Mouse (Mus musculus): ENCODE data around the gene Gan.

Gan gene

DNA sequence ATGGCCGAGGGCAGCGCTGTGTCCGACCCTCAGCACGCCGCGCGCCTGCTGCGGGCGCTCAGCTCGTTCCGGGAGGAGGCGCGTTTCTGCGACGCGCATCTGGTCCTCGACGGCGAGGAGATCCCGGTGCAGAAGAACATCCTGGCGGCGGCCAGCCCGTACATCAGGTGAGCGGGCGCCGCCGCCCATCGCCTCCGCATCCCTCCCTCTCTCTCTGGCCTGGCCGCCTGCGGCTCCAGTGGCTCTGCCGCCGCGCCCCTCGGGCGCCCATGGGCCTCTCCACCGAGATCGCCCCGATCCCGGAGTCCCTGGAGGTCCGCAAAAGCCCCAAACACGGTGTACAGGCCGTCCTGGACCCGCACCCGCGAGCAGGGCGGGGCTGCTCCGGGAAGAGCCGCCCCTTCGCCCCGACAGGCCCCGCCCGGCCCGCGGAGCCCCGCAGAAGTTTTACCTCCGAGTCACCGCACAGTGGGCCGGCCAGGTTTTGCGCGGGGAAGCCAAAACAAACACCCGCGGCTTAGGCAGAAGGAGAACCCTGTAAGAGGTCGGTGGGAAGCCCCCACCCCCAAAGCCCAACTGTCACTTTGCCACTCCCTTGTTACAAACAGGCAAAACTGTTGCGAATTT, at the start of gene Gan:
Gene Gan, plus strand, starts transcription at position 1 of the 627 bp plus-strand sequence.
- peak; percentile 21 to 28 for DNase-seq (ENCODE audit: low spot score in 2 of 2)

DNA sequence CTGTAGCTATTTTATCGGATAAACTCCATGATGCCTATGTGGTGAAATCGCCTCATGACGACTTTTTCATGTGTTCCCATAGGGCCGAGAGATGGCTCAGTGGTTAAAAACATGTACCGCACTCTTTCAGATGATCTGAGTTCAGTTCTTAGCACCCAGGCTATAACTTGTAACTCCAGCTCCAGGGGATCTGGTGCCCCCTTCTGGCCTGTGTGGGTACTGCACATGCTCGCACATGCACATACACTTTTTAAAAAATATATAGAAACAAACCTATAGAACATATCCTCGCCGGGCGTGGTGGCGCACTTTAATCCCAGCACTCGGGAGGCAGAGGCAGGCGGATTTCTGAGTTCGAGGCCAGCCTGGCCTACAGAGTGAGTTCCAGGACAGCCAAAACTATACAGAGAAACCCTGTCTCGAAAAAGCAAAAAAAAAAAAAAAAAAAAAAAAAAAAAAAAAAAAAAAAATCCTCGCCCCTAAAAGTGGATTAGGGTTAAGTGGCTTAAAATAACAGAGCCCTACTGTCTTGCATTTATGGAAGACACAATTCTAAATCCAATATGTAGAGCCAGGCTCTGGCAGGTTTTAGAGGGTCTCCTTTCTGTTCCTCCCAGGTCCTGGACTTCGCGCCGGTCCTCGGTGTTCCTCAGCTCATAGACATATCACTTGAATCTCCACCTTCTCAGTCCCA, 48.8 kb upstream of the Gan start:
- DNase-seq (ENCODE audit: low spot score in 2 of 2) = no peak

GRCm38 (mm10) chr8:117109801-117110390, 48.0 kb upstream of the Gan start:
- peak; percentile 22 to 58 for DNase-seq (ENCODE audit: low spot score in 2 of 2)

DNA sequence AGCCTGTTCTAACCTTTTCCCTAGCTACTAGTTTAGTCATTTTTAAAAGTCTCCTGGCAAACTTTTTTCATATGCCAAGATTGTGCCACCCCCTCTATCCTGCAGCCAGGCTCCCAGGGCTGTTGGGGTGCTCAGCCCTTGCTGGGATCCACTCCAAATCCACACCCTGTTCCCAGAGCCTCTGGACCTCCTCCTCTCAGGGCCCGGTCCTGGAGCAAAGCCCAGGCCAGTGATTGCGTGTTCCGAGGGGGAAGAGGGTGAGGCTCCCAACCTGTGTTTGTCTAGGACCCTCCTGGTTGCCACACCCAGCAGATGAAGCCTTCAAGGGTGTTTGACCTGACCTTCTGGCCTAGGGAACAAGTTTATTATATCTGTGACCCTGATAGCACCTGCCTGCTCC, 46.3 kb upstream of the Gan start:
- DNase-seq (ENCODE audit: low spot score in 2 of 2) = peak in 1 of 2 experiments; percentile 6

DNA sequence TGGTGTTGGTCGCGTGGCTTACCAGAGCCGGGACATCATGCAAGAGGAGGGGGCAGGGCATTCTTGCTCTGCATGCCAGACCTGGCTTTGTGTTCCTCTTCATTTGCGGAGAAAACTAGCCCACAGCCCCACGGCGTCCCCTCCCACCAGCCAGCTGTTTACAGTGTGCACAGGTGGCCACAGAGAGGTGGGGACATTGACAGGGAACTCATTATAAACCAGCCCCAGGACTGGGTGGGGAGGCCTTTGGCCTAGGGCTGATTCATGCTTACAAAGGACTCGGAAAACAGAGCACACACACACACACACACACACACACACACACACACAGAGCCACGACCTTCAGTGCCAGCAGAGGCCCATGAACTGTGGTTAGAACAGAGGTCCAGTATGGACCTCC, 45.7 kb upstream of the Gan start:
- no peak for DNase-seq (ENCODE audit: low spot score in 2 of 2)

- no peak for DNase-seq (ENCODE audit: low spot score in 2 of 2)
Measured at GRCm38 (mm10) chr8:117115094-117115493, 42.8 kb upstream of the Gan start.

DNA sequence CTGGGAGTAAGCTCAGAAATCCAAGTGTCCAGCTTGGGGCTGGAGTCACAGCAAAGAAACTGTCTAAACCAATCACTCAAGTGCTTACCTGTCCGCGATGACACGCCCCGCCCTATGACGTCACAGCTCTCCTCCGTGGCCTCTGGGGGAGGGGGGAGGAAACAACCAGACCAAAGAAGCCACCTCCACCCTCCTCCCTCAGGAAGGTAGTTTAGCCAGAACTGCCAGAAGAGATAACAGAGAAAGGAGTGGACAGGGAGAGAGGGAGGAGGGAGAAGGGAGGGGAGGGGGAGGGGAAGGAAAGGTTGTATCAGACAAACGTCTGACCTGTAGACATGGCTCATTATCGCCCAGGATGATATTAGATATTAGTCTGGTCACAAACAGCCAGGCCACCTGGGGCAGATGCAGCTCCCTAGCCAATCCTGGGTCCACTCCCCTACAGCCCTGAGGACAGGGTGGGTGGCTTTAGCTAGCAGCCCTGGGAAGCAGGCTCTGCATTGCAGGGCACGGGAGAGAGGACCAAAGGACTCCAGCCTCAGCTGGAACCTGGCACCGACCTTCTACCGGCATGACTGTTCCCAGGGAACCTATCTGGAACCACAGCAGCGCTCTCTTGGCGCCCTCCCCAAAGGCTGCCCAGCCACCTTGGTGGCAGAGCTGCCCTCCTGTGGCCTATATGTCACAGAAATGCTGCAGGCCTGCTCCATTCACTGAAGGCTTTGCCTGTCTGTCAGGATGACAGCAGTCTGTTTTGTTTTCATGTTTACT, 42.1 kb upstream of the Gan start:
- DNase-seq (ENCODE audit: low spot score in 2 of 2) = peak in 1 of 2 experiments; percentile 24

DNA sequence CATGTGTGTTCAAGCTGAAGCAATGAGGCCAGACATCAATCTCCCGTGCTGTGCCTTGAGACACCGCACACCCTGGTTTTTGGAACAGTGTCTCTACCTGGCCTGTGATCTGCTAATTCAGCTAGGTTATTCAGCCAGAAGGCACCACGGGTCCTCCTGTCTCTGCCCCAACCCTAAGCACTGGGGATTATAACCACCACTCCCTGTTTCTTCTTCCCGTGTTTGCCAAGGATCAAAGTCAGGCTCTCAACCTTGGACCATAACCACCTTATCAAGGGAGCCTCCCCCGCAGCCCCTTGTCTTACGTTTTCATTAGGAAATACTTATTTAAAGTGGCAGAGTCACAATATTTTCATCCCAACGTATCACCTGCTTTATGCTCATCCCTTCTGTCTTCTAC, 41.4 kb upstream of the Gan start:
- no peak for DNase-seq (ENCODE audit: low spot score in 2 of 2)

DNA sequence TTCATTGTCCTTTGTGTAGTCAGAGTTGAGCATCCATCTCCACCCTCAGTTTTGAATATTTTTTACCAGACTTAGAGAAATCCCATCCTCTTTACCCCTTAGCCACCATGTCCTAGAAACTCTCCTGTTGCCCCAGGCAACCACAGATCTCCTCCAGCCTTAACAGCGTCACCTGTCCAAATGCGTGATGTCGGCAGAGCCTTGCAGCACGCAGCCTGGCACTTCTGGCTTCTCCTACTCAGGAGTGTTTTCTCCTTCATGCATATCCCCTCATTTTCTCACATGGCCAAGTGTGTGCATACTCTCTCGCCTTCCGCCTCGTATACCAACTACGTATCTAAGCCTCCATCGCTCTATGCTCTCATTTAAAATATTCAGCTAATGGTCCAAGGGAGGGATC, 39.5 kb upstream of the Gan start:
- DNase-seq (ENCODE audit: low spot score in 2 of 2) = no peak

- DNase-seq (ENCODE audit: low spot score in 2 of 2) = no peak
Measured at GRCm38 (mm10) chr8:117121277-117121676, 36.7 kb upstream of the Gan start.

DNA sequence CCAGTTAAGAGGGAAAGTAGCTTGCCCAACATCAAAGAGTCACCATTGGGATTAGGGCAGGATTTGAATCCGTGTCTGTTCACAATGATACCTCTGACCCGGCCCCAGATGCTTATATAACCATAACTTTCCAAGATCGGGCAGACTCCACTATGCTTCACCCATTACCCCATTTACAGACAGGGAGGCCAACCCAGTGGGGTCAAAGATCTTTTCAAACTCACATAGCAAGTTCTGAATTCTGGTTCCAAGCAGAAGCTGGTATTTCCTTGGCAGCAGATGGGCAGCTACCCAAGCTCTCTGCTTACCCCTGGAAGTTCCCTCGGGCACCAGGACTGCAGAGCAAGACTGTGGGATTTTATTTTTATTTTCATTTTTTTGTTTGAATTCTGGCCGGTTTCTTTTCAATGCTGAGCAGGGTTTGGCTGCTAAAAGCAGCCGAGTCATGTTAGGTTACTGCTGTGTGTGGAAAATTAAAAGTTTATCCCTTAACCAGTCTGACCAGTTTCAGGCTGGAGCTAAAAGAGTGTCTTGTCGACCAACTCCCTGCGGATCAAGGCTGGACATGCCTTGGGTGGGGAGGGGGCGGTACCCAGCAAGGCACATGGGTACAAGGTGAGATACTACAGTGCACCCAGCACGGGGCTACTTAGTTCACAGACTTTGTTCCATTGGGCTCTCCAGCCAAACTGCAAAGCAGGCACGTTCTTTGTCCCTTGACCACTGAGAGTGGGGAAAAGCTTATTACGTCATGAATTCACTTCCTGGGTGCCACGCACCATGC, 33.9 kb upstream of the Gan start:
- DNase-seq (ENCODE audit: low spot score in 2 of 2) = no peak

- no peak for DNase-seq (ENCODE audit: low spot score in 2 of 2)
Measured at GRCm38 (mm10) chr8:117125854-117126253, 32.1 kb upstream of the Gan start.

DNA sequence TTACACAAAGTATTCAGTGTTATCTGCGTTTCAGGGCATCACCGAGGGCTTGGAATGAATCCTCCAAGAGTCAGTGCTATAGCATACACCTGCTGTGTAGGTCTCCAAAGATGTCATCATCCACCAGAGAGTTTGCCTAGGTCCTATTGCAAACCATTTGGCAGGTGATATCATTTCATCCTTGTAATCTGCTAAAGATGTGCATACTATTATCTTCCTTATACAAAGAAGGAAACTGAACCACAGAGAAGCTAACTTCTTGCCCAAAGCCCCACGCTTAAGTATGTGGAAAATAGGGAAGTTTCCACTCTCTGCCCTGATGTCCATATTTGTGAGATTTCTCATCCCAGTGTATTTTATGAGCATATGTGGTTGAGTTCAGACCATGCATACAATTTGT, 31.5 kb upstream of the Gan start:
- no peak for DNase-seq (ENCODE audit: low spot score in 2 of 2)

DNA sequence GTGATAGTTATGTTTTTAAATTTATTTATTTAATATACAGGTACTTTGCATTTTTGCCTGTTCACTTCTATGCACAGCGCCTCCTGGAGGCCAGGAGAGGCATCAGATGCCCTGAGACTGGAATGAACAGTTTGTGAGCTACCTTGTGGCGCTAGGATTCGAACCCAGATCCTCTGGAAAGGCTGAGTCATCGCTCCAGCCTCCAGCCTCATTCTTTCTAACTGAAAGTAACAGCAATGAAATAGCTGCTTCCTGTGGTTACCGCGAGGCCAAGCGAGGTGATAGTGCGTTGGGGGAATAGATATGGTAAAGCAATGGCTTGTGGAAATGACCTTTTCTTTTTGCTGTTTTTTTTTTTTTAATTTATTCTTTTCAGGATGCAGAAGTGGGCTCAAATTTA, 30.9 kb upstream of the Gan start:
- DNase-seq (ENCODE audit: low spot score in 2 of 2) = no peak

DNA sequence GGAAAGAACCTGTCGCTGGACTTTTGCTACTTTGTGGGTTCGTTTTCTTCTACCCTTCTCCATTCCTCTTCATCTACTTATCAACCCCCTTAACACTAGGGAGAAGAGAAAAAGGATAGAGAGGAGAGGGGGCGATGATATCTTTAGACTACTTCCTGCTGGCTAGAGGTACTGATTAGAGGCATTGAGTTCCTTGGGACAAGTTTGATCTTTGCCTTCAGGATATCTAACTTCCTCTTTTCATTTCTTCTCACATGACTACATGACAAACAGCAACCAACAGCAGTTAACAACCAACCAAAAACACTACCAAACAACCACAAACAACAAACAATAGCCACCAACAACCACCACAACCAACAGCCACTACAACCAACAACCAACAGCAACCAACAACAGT, 24.2 kb upstream of the Gan start:
- DNase-seq (ENCODE audit: low spot score in 2 of 2) = no peak

- no peak for DNase-seq (ENCODE audit: low spot score in 2 of 2)
Measured at GRCm38 (mm10) chr8:117136351-117136750, 21.6 kb upstream of the Gan start.

DNA sequence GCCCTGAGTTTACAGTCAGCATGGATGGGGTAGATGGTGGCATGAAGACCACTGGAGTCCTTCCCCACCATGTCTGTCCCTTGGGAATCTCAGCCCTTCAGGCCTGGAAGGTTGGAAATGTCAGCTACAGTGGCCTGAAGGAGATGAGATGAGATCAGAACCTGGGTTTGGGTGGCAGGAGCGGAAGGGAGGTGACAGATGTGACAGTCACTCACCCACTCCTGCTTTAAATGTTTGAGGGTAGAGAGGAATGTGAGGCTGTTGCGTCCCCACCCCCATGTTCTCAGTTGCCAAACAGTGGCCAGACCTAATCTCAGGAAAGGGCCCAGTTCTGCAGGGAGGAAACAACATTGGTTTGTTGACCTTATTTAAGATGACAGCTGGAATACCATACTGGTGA, 21.2 kb upstream of the Gan start:
- no peak for DNase-seq (ENCODE audit: low spot score in 2 of 2)

DNA sequence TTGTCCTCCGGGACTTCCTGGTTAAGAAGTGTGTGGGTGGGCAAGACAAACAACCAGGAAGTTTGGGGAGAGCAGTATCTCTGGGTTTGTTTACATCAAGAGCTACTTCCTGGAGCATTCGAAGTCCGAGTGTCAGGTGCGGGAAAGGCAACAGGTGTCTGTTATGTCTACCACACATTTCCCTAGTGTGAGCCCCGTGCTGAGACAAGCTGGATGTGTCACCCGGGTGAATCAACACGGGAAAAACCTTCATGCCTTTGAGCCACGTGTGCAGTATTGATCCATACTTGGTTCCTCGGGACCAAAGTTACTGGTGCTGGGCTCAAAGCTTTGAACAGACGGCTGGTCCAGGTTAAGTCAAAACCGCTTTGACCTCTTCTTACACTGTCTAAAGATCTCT, 20.6 kb upstream of the Gan start:
- DNase-seq (ENCODE audit: low spot score in 2 of 2) = no peak

GRCm38 (mm10) chr8:117148520-117148919, 9.4 kb upstream of the Gan start:
- no peak for DNase-seq (ENCODE audit: low spot score in 2 of 2)

DNA sequence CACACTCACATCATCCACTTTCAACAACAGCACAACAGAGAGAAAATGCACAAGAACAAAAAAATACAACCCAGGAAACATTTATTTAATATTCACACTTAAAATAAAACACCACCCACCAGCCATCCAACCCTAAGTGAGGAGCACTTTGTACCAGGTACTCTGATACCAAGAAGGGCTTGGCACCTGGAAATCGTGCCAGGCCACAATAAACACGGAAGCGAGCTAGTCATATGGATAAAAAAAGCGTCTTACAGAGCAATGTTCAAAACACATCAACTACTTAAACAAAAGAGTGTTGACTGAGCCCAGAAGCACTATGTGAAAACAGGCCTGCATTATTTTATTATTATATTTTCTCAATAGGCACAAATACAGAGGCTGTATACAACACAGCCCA, 1.8 kb upstream of the Gan start:
- no peak for DNase-seq (ENCODE audit: low spot score in 2 of 2)

- no peak for DNase-seq (ENCODE audit: low spot score in 2 of 2)
Measured at GRCm38 (mm10) chr8:117156866-117157768, 818 bp upstream of the Gan start.
